Mouse (Mus musculus): Measurements from ENCODE around the gene Rrp1. TPM values are rescaled to one million over a fixed set of nuclear protein-coding genes. Genes with fewer than 3 reads are reported as not detected.

The Rrp1 gene
- polyA plus RNA-seq (2016; fragmentation: Nextera tagmentation; extraction: Ambion mirVana) = 330 and 340 TPM in 2 replicates

GRCm38 (mm10) chr10:78412319-78413151 lies at the start of gene Rrp1:
Rrp1 (minus strand) TSS chr10:78413043.
- WGBS = under 1% methylated on average over 70 of the region's 70 CpGs
- H3K27me3 ChIP-seq = no peaks in the 10 kb centered on the region
- H3K27ac ChIP-seq = peak within 1 kb of the TSS; percentile 85
- peak within 1 kb of the TSS; percentile 69 for H3K4me2 ChIP-seq
- peak within 1 kb of the TSS; percentile 92 for H3K4me3 ChIP-seq (replicated peaks)
- ATAC-seq (ENCODE audit: insufficient number of reproducible peaks, insufficient read depth, low FRiP score, low TSS enrichment, low read depth) = peak; percentile 87
- H3K36me3 ChIP-seq = peaks cover 36% of the 10 kb centered on the region
- H3K9me3 ChIP-seq = no peaks in the 10 kb centered on the region
- H3K4me1 ChIP-seq (replicated peaks) = peaks cover 11% of the 10 kb centered on the region
- peak within 1 kb of the TSS; percentile 84 for H3K9ac ChIP-seq (replicated peaks)

GRCm38 (mm10) chr10:78461767-78462166 lies 48.9 kb upstream of the Rrp1 start:
- Histone ChIP-seq H3K27me3 (peaks cover 6% of the 10 kb centered on the region; the same call in 1 of the 2 replicates), H3K27ac (no peak overlapping the region), H3K4me2 (no peak overlapping the region), H3K4me1 (replicated peaks) (peaks cover 43% of the 10 kb centered on the region), H3K36me3 (no peaks in the 10 kb centered on the region), H3K9ac (replicated peaks) (no peak overlapping the region), H3K9me3 (no peaks in the 10 kb centered on the region), H3K4me3 (replicated peaks) (no peak overlapping the region)
- ATAC-seq (ENCODE audit: insufficient number of reproducible peaks, insufficient read depth, low FRiP score, low TSS enrichment, low read depth) = no peak
- WGBS = 79% methylated on average over 4 of the region's 4 CpGs

DNA sequence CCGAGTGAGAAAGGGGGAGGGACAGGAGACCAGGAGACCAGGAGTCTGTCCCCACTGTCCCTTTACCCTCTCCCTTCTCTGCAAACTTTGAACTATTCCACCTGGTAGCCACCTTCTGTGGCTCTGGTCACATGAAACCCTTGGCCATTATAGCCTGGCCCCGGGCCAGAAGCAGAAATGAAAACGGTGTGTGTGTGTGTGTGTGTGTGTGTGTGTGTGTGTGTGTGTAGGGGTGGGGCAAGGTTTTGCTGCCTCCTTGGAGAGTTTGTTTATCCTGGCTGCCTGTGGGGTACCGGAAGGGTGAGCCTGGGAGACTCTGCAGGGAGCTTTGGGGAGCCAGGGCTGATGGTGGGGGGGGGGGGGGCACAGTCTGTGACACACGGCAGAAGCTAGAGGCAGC lies 47.6 kb upstream of the Rrp1 start:
- WGBS = 32% methylated on average over 5 of the region's 5 CpGs
- Histone ChIP-seq H3K9ac (replicated peaks) (no peak overlapping the region), H3K27me3 (peaks cover 6% of the 10 kb centered on the region; the same call in 1 of the 2 replicates), H3K9me3 (no peaks in the 10 kb centered on the region), H3K4me1 (replicated peaks) (peaks cover 43% of the 10 kb centered on the region), H3K36me3 (no peaks in the 10 kb centered on the region), H3K4me2 (no peak overlapping the region), H3K27ac (no peak overlapping the region), H3K4me3 (replicated peaks) (no peak overlapping the region)
- ATAC-seq (ENCODE audit: insufficient number of reproducible peaks, insufficient read depth, low FRiP score, low TSS enrichment, low read depth) = no peak

- Histone ChIP-seq H3K27me3 (peaks cover 6% of the 10 kb centered on the region; the same call in 1 of the 2 replicates), H3K9ac (replicated peaks) (no peak overlapping the region; the same call in 1 of the 2 replicates), H3K27ac (peak overlapping the region; percentile 66; the same call in 1 of the 2 replicates), H3K36me3 (no peaks in the 10 kb centered on the region), H3K4me1 (replicated peaks) (peaks cover 45% of the 10 kb centered on the region), H3K4me2 (no peak overlapping the region), H3K9me3 (no peaks in the 10 kb centered on the region), H3K4me3 (replicated peaks) (no peak overlapping the region)
- 0 out of 2 replicates have a peak, but pooled peaks have one; percentile 43 for ATAC-seq (ENCODE audit: insufficient number of reproducible peaks, insufficient read depth, low FRiP score, low TSS enrichment, low read depth)
- WGBS = 68% methylated on average over 5 of the region's 5 CpGs
Observed at GRCm38 (mm10) chr10:78458348-78459111, 45.7 kb upstream of the Rrp1 start.

- 0 out of 2 replicates have a peak, but pooled peaks have one; percentile 5 for ATAC-seq (ENCODE audit: insufficient number of reproducible peaks, insufficient read depth, low FRiP score, low TSS enrichment, low read depth)
- peak overlapping the region; percentile 19; the same call in 1 of the 2 replicates for H3K4me2 ChIP-seq
- WGBS = 20% methylated on average over 10 of the region's 10 CpGs
Observed at GRCm38 (mm10) chr10:78457495-78458347, 44.9 kb upstream of the Rrp1 start.

GRCm38 (mm10) chr10:78456696-78457095 lies 43.9 kb upstream of the Rrp1 start:
- H3K36me3 ChIP-seq = no peaks in the 10 kb centered on the region
- no peaks in the 10 kb centered on the region for H3K27me3 ChIP-seq
- H3K9ac ChIP-seq (replicated peaks) = no peak overlapping the region
- peaks cover 43% of the 10 kb centered on the region for H3K4me1 ChIP-seq (replicated peaks)
- 92% methylated on average over 13 of the region's 13 CpGs for WGBS
- no peak overlapping the region for H3K4me2 ChIP-seq
- ATAC-seq (ENCODE audit: insufficient number of reproducible peaks, insufficient read depth, low FRiP score, low TSS enrichment, low read depth) = no peak
- H3K27ac ChIP-seq = no peak overlapping the region
- H3K4me3 ChIP-seq (replicated peaks) = no peak overlapping the region
- H3K9me3 ChIP-seq = no peaks in the 10 kb centered on the region

More at GRCm38 (mm10) chr10:78457495-78458347, 44.9 kb upstream of the Rrp1 start:
- no peak overlapping the region for H3K9ac ChIP-seq (replicated peaks)
- H3K36me3 ChIP-seq = no peaks in the 10 kb centered on the region
- H3K4me1 ChIP-seq (replicated peaks) = peaks cover 43% of the 10 kb centered on the region
- H3K4me3 ChIP-seq (replicated peaks) = no peak overlapping the region
- no peaks in the 10 kb centered on the region for H3K27me3 ChIP-seq
- H3K9me3 ChIP-seq = no peaks in the 10 kb centered on the region
- peak overlapping the region; percentile 66; the same call in 1 of the 2 replicates for H3K27ac ChIP-seq

DNA sequence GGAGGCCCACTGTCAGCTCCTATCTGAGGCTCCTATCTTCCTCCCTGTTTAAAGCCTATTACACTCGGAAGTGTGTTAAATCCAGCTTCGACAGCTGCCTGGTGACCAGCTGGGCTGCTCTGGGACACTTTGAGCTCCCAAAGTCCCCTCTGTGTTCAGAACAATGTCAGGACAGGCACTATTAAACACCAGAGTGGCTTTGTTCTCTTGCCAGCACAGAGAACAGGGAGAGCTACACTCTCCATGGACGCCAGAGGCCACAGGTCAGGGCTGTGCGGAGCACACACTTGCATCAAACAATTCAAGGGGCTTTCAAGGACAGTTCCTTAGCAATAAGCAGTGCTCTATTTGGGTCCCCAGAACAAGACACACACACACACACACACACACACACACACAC lies 39.8 kb upstream of the Rrp1 start:
- no peak overlapping the region for H3K4me2 ChIP-seq
- WGBS = 54% methylated on average over 4 of the region's 4 CpGs

GRCm38 (mm10) chr10:78450761-78451160 lies 37.9 kb upstream of the Rrp1 start:
- Histone ChIP-seq H3K27me3 (no peaks in the 10 kb centered on the region), H3K4me3 (replicated peaks) (no peak overlapping the region), H3K9ac (replicated peaks) (no peak overlapping the region), H3K27ac (no peak overlapping the region), H3K4me2 (no peak overlapping the region), H3K4me1 (replicated peaks) (peaks cover 14% of the 10 kb centered on the region), H3K36me3 (peaks cover 43% of the 10 kb centered on the region), H3K9me3 (no peaks in the 10 kb centered on the region)
- ATAC-seq (ENCODE audit: insufficient number of reproducible peaks, insufficient read depth, low FRiP score, low TSS enrichment, low read depth) = no peak
- 85% methylated on average over 5 of the region's 5 CpGs for WGBS

More for the DNA sequence above, 39.8 kb upstream of the Rrp1 start:
- H3K27ac ChIP-seq = no peak overlapping the region
- H3K9me3 ChIP-seq = no peaks in the 10 kb centered on the region
- no peak for ATAC-seq (ENCODE audit: insufficient number of reproducible peaks, insufficient read depth, low FRiP score, low TSS enrichment, low read depth)
- no peaks in the 10 kb centered on the region for H3K27me3 ChIP-seq
- no peak overlapping the region for H3K9ac ChIP-seq (replicated peaks)
- H3K4me1 ChIP-seq (replicated peaks) = peaks cover 18% of the 10 kb centered on the region
- H3K4me3 ChIP-seq (replicated peaks) = no peak overlapping the region
- peaks cover 27% of the 10 kb centered on the region for H3K36me3 ChIP-seq

- no peaks in the 10 kb centered on the region for H3K9me3 ChIP-seq
- no peak overlapping the region for H3K27ac ChIP-seq
- H3K36me3 ChIP-seq = peaks cover 67% of the 10 kb centered on the region
- no peak overlapping the region for H3K4me3 ChIP-seq (replicated peaks)
- ATAC-seq (ENCODE audit: insufficient number of reproducible peaks, insufficient read depth, low FRiP score, low TSS enrichment, low read depth) = no peak
- H3K4me1 ChIP-seq (replicated peaks) = no peaks in the 10 kb centered on the region
- H3K9ac ChIP-seq (replicated peaks) = no peak overlapping the region
- 84% methylated on average over 3 of the region's 3 CpGs for WGBS
- H3K27me3 ChIP-seq = no peaks in the 10 kb centered on the region
- no peak overlapping the region for H3K4me2 ChIP-seq
Observed at GRCm38 (mm10) chr10:78447396-78447795, 34.6 kb upstream of the Rrp1 start.

DNA sequence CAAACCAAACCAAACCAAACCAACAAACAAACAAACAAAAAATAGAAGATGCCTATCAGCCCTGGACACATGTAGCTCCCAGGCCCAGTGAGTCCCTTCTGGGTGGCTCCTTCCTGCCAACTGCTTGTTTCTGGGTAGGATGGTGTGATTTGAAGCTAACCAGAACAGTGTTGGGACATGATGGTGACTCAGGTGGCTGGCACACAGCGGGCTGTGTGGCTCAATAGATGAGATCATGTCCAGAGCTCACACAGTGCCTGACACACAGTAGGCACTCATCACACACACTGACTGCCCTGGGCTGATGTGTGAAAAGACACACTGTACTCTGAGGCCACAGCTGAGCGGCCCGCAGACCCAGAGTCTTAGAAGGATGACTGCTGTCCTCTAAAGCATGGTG lies 33.4 kb upstream of the Rrp1 start:
- 87% methylated on average over 3 of the region's 3 CpGs for WGBS
- Histone ChIP-seq H3K4me3 (replicated peaks) (no peak overlapping the region), H3K4me1 (replicated peaks) (no peaks in the 10 kb centered on the region), H3K9ac (replicated peaks) (no peak overlapping the region), H3K27me3 (no peaks in the 10 kb centered on the region), H3K4me2 (no peak overlapping the region), H3K27ac (no peak overlapping the region), H3K9me3 (no peaks in the 10 kb centered on the region), H3K36me3 (peaks cover 78% of the 10 kb centered on the region)
- no peak for ATAC-seq (ENCODE audit: insufficient number of reproducible peaks, insufficient read depth, low FRiP score, low TSS enrichment, low read depth)

Measured in limb, embryonic 12.5 days (tissue).